Mouse (Mus musculus): Measurements from ENCODE around the gene Zcchc13. TPM values are rescaled to one million over a fixed set of nuclear protein-coding genes. Genes with fewer than 3 reads are reported as not detected.

The Zcchc13 gene
- polyA plus RNA-seq, 1 experiment from 2014 or later, result not detected

- ATAC-seq (replicated peaks; ENCODE audit: low FRiP score, low TSS enrichment, low read depth), result no peak
- H3K27ac ChIP-seq (ENCODE audit: low read depth), result no peak overlapping the region
- WGBS, result 24% methylated on average over 5 of the region's 5 CpGs
- no peaks in the 10 kb centered on the region for H3K4me1 ChIP-seq (replicated peaks; ENCODE audit: control insufficient read depth, insufficient read depth, low read length)
- no peak overlapping the region for H3K4me2 ChIP-seq (ENCODE audit: low read length)
- no peaks in the 10 kb centered on the region for H3K9me3 ChIP-seq (ENCODE audit: control insufficient read depth, low read length)
- H3K9ac ChIP-seq (ENCODE audit: low read length), result no peak overlapping the region
- H3K27me3 ChIP-seq (replicated peaks; ENCODE audit: control insufficient read depth, insufficient read depth, low read length), result no peaks in the 10 kb centered on the region
- DNase-seq (ENCODE audit: low spot score), result no peak
- H3K4me3 ChIP-seq (ENCODE audit: low read depth, low read length), result no peak overlapping the region
- H3K36me3 ChIP-seq (ENCODE audit: control insufficient read depth, insufficient read depth, low read length), result no peaks in the 10 kb centered on the region
These were observed 5.8 kb upstream of the Zcchc13 start for GRCm38 (mm10) chrX:103624426-103625168.

- Histone ChIP-seq H3K4me2 (ENCODE audit: low read length) (no peak overlapping the region), H3K36me3 (ENCODE audit: control insufficient read depth, insufficient read depth, low read length) (no peaks in the 10 kb centered on the region), H3K4me1 (replicated peaks; ENCODE audit: control insufficient read depth, insufficient read depth, low read length) (no peaks in the 10 kb centered on the region), H3K27me3 (replicated peaks; ENCODE audit: control insufficient read depth, insufficient read depth, low read length) (no peaks in the 10 kb centered on the region), H3K27ac (ENCODE audit: low read depth) (no peak overlapping the region), H3K9ac (ENCODE audit: low read length) (no peak overlapping the region), H3K4me3 (ENCODE audit: low read depth, low read length) (no peak overlapping the region), H3K9me3 (ENCODE audit: control insufficient read depth, low read length) (no peaks in the 10 kb centered on the region)
- ATAC-seq (replicated peaks; ENCODE audit: low FRiP score, low TSS enrichment, low read depth) (no peak), DNase-seq (ENCODE audit: low spot score) (no peak)
- 80% methylated on average over 1 of the region's 1 CpGs for WGBS
These were observed 1.5 kb upstream of the Zcchc13 start for GRCm38 (mm10) chrX:103628890-103629289.

GRCm38 (mm10) chrX:103633895-103634294 lies 3.5 kb downstream of the Zcchc13 start:
- no peak overlapping the region for H3K27ac ChIP-seq (ENCODE audit: low read depth)

GRCm38 (mm10) chrX:103636021-103636420 lies 5.6 kb downstream of the Zcchc13 start:
- no peaks in the 10 kb centered on the region for H3K27me3 ChIP-seq (replicated peaks; ENCODE audit: control insufficient read depth, insufficient read depth, low read length)
- no peak for ATAC-seq (replicated peaks; ENCODE audit: low FRiP score, low TSS enrichment, low read depth)

More at GRCm38 (mm10) chrX:103633895-103634294, 3.5 kb downstream of the Zcchc13 start:
- no peak overlapping the region for H3K9ac ChIP-seq (ENCODE audit: low read length)
- no peak for ATAC-seq (replicated peaks; ENCODE audit: low FRiP score, low TSS enrichment, low read depth)
- H3K36me3 ChIP-seq (ENCODE audit: control insufficient read depth, insufficient read depth, low read length), result no peaks in the 10 kb centered on the region
- no peaks in the 10 kb centered on the region for H3K4me1 ChIP-seq (replicated peaks; ENCODE audit: control insufficient read depth, insufficient read depth, low read length)
- H3K4me3 ChIP-seq (ENCODE audit: low read depth, low read length), result no peak overlapping the region
- H3K9me3 ChIP-seq (ENCODE audit: control insufficient read depth, low read length), result no peaks in the 10 kb centered on the region
- H3K27me3 ChIP-seq (replicated peaks; ENCODE audit: control insufficient read depth, insufficient read depth, low read length), result no peaks in the 10 kb centered on the region
- no peak overlapping the region for H3K4me2 ChIP-seq (ENCODE audit: low read length)
- no peak for DNase-seq (ENCODE audit: low spot score)

GRCm38 (mm10) chrX:103638566-103638965 lies 8.2 kb downstream of the Zcchc13 start:
- no peaks in the 10 kb centered on the region for H3K4me1 ChIP-seq (replicated peaks; ENCODE audit: control insufficient read depth, insufficient read depth, low read length)
- H3K4me2 ChIP-seq (ENCODE audit: low read length), result no peak overlapping the region
- no peak for ATAC-seq (replicated peaks; ENCODE audit: low FRiP score, low TSS enrichment, low read depth)
- no peaks in the 10 kb centered on the region for H3K36me3 ChIP-seq (ENCODE audit: control insufficient read depth, insufficient read depth, low read length)
- WGBS, result 76% methylated on average over 5 of the region's 5 CpGs
- no peaks in the 10 kb centered on the region for H3K27me3 ChIP-seq (replicated peaks; ENCODE audit: control insufficient read depth, insufficient read depth, low read length)
- DNase-seq (ENCODE audit: low spot score), result no peak
- H3K9me3 ChIP-seq (ENCODE audit: control insufficient read depth, low read length), result no peaks in the 10 kb centered on the region
- H3K27ac ChIP-seq (ENCODE audit: low read depth), result no peak overlapping the region
- no peak overlapping the region for H3K4me3 ChIP-seq (ENCODE audit: low read depth, low read length)
- no peak overlapping the region for H3K9ac ChIP-seq (ENCODE audit: low read length)

More at GRCm38 (mm10) chrX:103636021-103636420, 5.6 kb downstream of the Zcchc13 start:
- Histone ChIP-seq H3K36me3 (ENCODE audit: control insufficient read depth, insufficient read depth, low read length) (no peaks in the 10 kb centered on the region), H3K4me1 (replicated peaks; ENCODE audit: control insufficient read depth, insufficient read depth, low read length) (no peaks in the 10 kb centered on the region), H3K4me2 (ENCODE audit: low read length) (no peak overlapping the region), H3K4me3 (ENCODE audit: low read depth, low read length) (no peak overlapping the region), H3K27ac (ENCODE audit: low read depth) (no peak overlapping the region), H3K9ac (ENCODE audit: low read length) (no peak overlapping the region), H3K9me3 (ENCODE audit: control insufficient read depth, low read length) (no peaks in the 10 kb centered on the region)
- no peak for DNase-seq (ENCODE audit: low spot score)

- Histone ChIP-seq H3K9me3 (ENCODE audit: control insufficient read depth, low read length) (no peaks in the 10 kb centered on the region), H3K27me3 (replicated peaks; ENCODE audit: control insufficient read depth, insufficient read depth, low read length) (no peaks in the 10 kb centered on the region), H3K9ac (ENCODE audit: low read length) (no peak overlapping the region), H3K36me3 (ENCODE audit: control insufficient read depth, insufficient read depth, low read length) (no peaks in the 10 kb centered on the region), H3K27ac (ENCODE audit: low read depth) (no peak overlapping the region), H3K4me1 (replicated peaks; ENCODE audit: control insufficient read depth, insufficient read depth, low read length) (no peaks in the 10 kb centered on the region), H3K4me2 (ENCODE audit: low read length) (no peak overlapping the region), H3K4me3 (ENCODE audit: low read depth, low read length) (no peak overlapping the region)
- ATAC-seq (replicated peaks; ENCODE audit: low FRiP score, low TSS enrichment, low read depth) (no peak), DNase-seq (ENCODE audit: low spot score) (no peak)
- WGBS, result 82% methylated on average over 1 of the region's 1 CpGs
These were observed 13.9 kb downstream of the Zcchc13 start for GRCm38 (mm10) chrX:103644301-103644700.

GRCm38 (mm10) chrX:103652048-103652447 lies 21.7 kb downstream of the Zcchc13 start:
- DNase-seq (ENCODE audit: low spot score), result no peak
- H3K4me1 ChIP-seq (replicated peaks; ENCODE audit: control insufficient read depth, insufficient read depth, low read length), result no peaks in the 10 kb centered on the region
- 37% methylated on average over 1 of the region's 1 CpGs for WGBS
- no peak overlapping the region for H3K4me3 ChIP-seq (ENCODE audit: low read depth, low read length)
- H3K27me3 ChIP-seq (replicated peaks; ENCODE audit: control insufficient read depth, insufficient read depth, low read length), result no peaks in the 10 kb centered on the region
- no peak overlapping the region for H3K4me2 ChIP-seq (ENCODE audit: low read length)
- no peaks in the 10 kb centered on the region for H3K36me3 ChIP-seq (ENCODE audit: control insufficient read depth, insufficient read depth, low read length)
- no peaks in the 10 kb centered on the region for H3K9me3 ChIP-seq (ENCODE audit: control insufficient read depth, low read length)
- H3K9ac ChIP-seq (ENCODE audit: low read length), result no peak overlapping the region
- no peak overlapping the region for H3K27ac ChIP-seq (ENCODE audit: low read depth)
- ATAC-seq (replicated peaks; ENCODE audit: low FRiP score, low TSS enrichment, low read depth), result no peak

- Histone ChIP-seq H3K9ac (ENCODE audit: low read length) (no peak overlapping the region), H3K36me3 (ENCODE audit: control insufficient read depth, insufficient read depth, low read length) (no peaks in the 10 kb centered on the region), H3K27me3 (replicated peaks; ENCODE audit: control insufficient read depth, insufficient read depth, low read length) (no peaks in the 10 kb centered on the region), H3K4me3 (ENCODE audit: low read depth, low read length) (no peak overlapping the region), H3K4me1 (replicated peaks; ENCODE audit: control insufficient read depth, insufficient read depth, low read length) (no peaks in the 10 kb centered on the region), H3K9me3 (ENCODE audit: control insufficient read depth, low read length) (no peaks in the 10 kb centered on the region), H3K4me2 (ENCODE audit: low read length) (no peak overlapping the region), H3K27ac (ENCODE audit: low read depth) (peak overlapping the region; percentile 11; the same call in 1 of the 2 replicates)
- WGBS, result 30% methylated on average over 2 of the region's 2 CpGs
- DNase-seq (ENCODE audit: low spot score) (no peak), ATAC-seq (replicated peaks; ENCODE audit: low FRiP score, low TSS enrichment, low read depth) (no peak)
These were observed 22.6 kb downstream of the Zcchc13 start for GRCm38 (mm10) chrX:103653021-103653420.

- WGBS, result 50% methylated on average over 4 of the region's 4 CpGs
- no peak for ATAC-seq (replicated peaks; ENCODE audit: low FRiP score, low TSS enrichment, low read depth)
- Histone ChIP-seq H3K4me1 (replicated peaks; ENCODE audit: control insufficient read depth, insufficient read depth, low read length) (no peaks in the 10 kb centered on the region), H3K27ac (ENCODE audit: low read depth) (no peak overlapping the region), H3K27me3 (replicated peaks; ENCODE audit: control insufficient read depth, insufficient read depth, low read length) (0 out of 2 replicates have a peak, but pooled peaks cover 3% of the 10 kb centered on the region), H3K36me3 (ENCODE audit: control insufficient read depth, insufficient read depth, low read length) (no peaks in the 10 kb centered on the region), H3K9ac (ENCODE audit: low read length) (no peak overlapping the region), H3K9me3 (ENCODE audit: control insufficient read depth, low read length) (no peaks in the 10 kb centered on the region), H3K4me2 (ENCODE audit: low read length) (no peak overlapping the region), H3K4me3 (ENCODE audit: low read depth, low read length) (no peak overlapping the region)
- no peak for DNase-seq (ENCODE audit: low spot score)
These were observed 28.6 kb downstream of the Zcchc13 start for GRCm38 (mm10) chrX:103658985-103659384.

Data from intestine, embryonic 14.5 days (tissue).